Mouse (Mus musculus) erythroblast, embryonic 14.5 days (primary cell): ENCODE results near the gene Fhl3.

Source experiments
- GATA1 ChIP-seq: IDR thresholded peaks from 2 replicates; pipeline ENCODE4 v1.6.1; 2012; ENCODE audit warnings: low read length, inconsistent platforms, mixed read lengths
- TAL1 ChIP-seq: IDR thresholded peaks from 3 replicates; pipeline ENCODE4 v1.6.1; 2012; ENCODE audit warnings: low read length, inconsistent platforms, mixed read lengths

DNA sequence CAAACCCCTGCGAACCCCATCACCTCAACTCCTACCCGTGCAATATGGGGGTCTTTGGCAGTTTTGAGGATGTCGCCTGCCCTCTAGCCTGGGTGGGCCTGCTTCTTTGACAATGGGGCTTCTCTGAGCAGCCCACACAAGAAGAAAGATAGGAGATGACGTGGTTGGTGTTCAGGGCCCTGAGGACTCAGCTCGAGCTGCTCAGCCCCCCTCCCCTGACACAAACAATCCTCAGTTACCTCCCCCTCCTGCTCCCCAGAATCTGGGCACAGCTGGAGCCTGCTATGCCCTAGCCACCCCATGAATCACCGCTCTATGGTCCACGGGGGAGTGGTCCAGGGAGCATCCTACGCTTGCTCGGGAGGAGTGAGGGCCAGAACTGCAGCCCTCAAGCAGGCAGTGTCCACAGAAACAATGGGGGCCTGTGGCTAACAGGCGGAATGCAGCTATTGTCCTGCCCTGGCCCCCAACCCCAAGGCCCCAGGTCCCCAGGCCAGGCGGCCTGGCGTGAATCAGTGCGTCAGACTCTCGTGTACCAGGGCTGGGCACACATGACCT lies 32.9 kb upstream of the Fhl3 start:
- TF ChIP-seq GATA1, result no peak
- no peak for TF ChIP-seq TAL1
